Mouse (Mus musculus) left cerebral cortex, adult 18-20 months (tissue): ENCODE results near the gene Iqsec3. TPM values are rescaled to one million over a fixed set of nuclear protein-coding genes. Genes with fewer than 3 reads are reported as not detected.
A peak's percentile ranks its signal among the peaks of the same experiment; 100 is the strongest.

Experiments
- DNase-seq, 2 experiments: peaks; one replicate each; pipeline ENCODE4 v3.0.0; 2021 to 2022; ENCODE audit warnings: low spot score in 2 of 2, mixed read lengths in 1 of 2
- total RNA-seq, 2 experiments: library from RNA; stranded (reverse); gene quantifications; 2 replicates each; pipeline ENCODE4 v1.2.3; 2021

Gene Iqsec3
- total RNA-seq, 2 experiments from 2014 or later, result 108 to 115 TPM

- no peak for DNase-seq
Measured at GRCm38 (mm10) chr6:121456651-121457050, 16.8 kb downstream of the Iqsec3 start.

DNA sequence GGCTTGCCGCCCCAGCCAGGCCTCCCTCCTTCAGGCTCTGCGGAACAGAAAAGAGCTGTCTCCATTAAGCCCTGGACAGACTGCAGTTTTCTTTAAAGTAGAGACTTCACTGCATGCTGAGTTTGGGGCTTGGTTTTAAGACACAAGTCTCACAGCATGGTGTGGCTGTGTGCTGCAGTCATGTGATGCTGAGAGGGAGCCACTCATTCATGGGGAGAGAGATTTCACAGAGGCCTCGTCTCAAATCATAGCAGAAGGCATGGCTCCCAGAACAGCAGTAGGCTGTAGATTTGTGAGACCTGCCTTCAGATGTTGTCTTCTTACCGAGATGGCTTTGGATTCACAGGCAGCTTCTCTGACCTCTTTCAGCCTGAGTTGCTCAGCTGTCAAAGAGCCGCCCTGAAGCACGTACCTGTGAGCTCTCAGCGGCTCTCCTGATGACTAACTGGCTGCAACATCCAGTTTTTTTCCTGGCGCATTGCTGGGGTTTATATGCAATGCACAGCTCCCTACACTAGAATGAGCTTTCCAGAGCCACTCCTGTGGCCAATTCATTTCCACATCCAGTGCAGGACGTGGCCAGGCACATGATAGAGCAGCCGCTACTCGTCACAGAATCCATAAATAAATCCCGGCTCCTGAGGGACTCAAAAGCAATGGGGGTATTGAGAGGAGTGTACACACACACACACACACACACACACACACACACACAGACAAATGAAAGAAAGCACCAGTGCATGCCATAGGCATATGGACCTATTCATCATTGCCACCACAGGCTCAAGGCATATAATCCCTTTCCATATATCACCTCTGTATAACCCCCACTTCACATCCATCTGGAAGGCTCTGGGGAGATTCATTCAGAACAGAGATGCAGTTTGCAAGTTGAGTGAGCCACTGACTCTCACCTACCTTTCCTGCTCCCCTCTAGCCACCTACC is 18.7 kb downstream of the Iqsec3 start:
- DNase-seq, result no peak

- DNase-seq, result no peak
Measured at GRCm38 (mm10) chr6:121453776-121454175, 19.7 kb downstream of the Iqsec3 start.

DNA sequence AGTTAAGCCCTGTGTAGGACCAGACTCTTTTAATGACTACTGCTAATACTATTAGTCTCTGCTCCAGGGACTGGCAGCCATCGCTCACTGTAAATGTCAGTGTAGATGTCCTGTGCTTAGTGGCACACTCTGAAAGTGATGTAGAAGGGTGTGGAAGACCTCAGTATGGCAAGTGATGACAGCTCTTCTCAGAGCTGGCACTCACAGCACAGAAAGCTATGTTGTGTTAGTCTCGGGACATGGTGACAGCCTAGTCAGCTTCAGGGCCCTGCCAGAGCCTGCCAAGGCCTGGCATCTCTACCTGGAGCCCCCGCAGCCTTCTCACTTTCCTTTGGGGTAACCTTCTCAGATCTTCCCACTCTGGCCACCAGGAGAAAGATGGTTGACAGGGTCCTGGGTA is 21.8 kb downstream of the Iqsec3 start:
- no peak for DNase-seq

DNA sequence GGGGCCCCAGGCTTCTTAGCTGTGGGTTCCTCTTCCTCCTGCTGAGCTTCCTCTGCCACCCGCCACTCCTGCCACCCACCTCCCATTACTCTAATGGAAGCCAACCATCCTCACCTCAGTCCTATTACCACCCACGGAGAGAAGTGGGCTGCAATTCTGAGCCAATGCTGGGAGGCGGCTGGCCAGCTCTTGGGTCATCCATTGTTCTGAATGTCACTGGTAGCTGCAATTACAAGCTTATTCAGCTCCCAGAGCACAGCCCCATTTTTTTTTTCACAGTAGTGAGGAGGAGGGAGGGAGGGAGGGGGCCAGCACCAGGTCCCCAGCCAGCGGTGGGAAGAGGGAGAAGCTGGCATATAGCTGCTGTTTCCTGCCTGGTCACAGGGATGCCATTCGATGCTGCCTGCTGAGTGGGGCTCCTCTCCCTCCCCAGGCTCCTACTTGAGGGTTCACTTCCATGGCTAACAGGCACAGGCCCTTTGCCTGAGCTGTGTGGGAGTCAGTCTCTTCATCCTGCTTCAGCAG is 32.7 kb downstream of the Iqsec3 start:
- DNase-seq, result no peak

GRCm38 (mm10) chr6:121424830-121425229 is 48.6 kb downstream of the Iqsec3 start:
- no peak for DNase-seq

DNA sequence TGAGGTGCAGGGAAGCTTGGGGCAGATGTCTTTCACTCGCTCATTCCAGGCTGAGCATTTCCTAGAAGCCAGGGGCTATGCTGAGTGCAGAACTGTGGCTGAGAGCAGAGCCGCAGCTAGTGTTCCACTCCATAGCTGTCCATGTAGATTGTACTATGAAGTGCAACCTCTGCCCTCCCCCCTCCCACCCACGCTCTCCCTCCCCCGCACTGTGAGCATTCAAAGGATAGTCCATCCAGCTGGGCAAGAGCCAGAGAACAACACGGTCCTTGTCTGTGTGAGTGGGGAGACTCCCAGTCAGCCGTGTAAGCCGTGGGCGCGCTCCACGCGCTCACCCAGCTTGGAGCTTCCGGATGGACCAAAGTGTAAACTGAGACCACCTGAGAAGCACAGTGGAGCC is 49.1 kb downstream of the Iqsec3 start:
- peak; percentile 24 to 51 for DNase-seq

GRCm38 (mm10) chr6:121412558-121413297 is 60.8 kb downstream of the Iqsec3 start:
- DNase-seq, result no peak

GRCm38 (mm10) chr6:121407571-121408011 is 65.9 kb downstream of the Iqsec3 start:
- DNase-seq, result peak in 1 of 2 experiments; percentile 25

- DNase-seq, result no peak
Measured at GRCm38 (mm10) chr6:121405311-121405710, 68.2 kb downstream of the Iqsec3 start.

- no peak for DNase-seq
Measured at GRCm38 (mm10) chr6:121402661-121403244, 70.7 kb downstream of the Iqsec3 start.

GRCm38 (mm10) chr6:121401826-121402660 is 71.4 kb downstream of the Iqsec3 start:
- DNase-seq, result no peak

DNA sequence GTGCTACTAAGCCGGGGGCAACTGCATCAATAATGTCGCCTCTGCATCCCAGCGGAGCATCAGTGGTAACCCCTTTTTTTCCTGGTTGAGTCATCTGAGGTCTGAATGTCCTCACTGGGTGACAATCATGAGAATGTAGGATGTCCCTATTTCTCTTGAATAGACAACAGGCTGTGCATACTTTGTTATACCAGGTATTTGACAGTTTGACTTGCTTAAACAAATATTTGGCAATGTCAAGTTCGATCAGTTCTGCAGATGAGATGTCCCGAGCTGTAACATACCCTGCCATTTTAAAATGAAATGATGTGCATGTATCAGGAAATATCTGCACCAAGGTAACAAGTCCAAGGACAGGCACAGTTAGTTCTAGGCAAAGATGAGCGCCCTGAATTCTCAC is 72.3 kb downstream of the Iqsec3 start:
- no peak for DNase-seq

GRCm38 (mm10) chr6:121392610-121393252 is 80.7 kb downstream of the Iqsec3 start:
- peak; percentile 34 to 51 for DNase-seq

- no peak for DNase-seq
Measured at GRCm38 (mm10) chr6:121385397-121385796, 88.1 kb downstream of the Iqsec3 start.

GRCm38 (mm10) chr6:121382071-121382470 is 91.4 kb downstream of the Iqsec3 start:
- DNase-seq, result no peak

DNA sequence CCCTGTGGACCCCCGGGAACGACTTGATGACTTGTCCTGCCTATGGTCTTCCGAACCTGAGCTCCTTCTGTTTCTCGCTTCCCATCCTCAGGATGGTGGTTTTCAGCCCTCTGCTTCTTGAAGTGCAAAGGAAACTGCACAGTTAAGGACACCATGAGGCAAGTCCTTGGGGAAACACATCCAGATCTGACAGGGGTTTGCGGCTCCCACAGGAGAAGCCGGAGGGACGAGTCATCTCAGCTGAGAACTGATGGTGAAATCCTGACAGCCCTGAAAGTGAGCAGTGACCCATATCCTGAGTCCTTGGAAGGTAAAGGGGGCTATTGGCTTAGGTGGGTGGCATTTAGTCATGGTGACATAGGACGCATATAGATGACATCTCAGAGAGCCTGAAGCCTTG is 92.9 kb downstream of the Iqsec3 start:
- DNase-seq, result no peak

DNA sequence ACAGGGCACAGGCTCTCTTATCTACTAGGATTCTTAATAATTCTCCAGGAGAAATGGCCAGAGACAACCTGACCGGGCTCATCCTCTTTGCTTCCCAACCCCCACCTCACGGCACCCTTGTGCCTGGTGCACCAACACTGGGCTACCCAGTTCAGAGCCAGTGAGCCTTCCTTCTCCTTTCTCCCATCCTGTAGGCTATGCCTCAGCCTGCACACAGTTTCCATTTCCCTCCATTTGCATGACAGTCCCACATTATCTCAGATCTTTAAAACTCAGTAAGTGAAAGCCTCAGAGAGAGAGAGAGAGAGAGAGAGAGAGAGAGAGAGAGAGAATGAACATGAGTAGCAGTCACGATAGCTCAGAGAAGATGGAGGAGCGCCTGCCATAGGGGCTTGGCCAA is 95.2 kb downstream of the Iqsec3 start:
- DNase-seq, result no peak

- DNase-seq, result no peak
Measured at GRCm38 (mm10) chr6:121376159-121376558, 97.3 kb downstream of the Iqsec3 start.
